Mouse (Mus musculus): Measurements from ENCODE around the gene Ifnz. TPM values are rescaled to one million over a fixed set of nuclear protein-coding genes. Genes with fewer than 3 reads are reported as not detected.
A peak's percentile ranks its signal among the peaks of the same experiment; 100 is the strongest.
"Not testable (repeated sequence)": the region's sequence is repeated elsewhere in the genome, so short reads cannot be mapped to it uniquely, and the experiment has no call there.

Gene Ifnz
- not detected for total RNA-seq (2021)
- long read RNA-seq, experiment 1, result 0 reads
- long read RNA-seq, experiment 2, result 0 reads

- DNase-seq (ENCODE audit: low spot score in 2 of 2), result not testable (repeated sequence)
These were observed at the start of gene Ifnz for GRCm38 (mm10) chr4:88781831-88782230. Gene Ifnz, plus strand, starts transcription at chr4:88782131.

DNA sequence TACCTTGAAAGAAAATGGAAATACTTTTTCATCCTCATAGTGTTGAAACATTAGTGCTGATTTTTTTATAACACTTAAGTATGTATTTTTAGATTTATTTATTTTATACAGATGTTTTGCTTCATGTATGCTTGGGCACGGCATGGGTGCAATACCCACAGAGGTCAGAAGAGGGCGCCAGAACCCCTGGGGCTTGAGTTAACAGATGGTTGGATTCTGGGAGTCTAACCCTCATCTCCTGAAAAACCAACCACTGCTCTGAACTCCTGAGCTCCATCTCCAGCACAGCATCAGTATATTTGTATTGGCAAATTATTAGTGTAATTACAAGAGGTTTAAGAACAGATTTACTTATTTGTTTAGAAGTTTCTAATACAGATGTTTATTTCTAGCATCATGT, 43.5 kb upstream of the Ifnz start:
- DNase-seq (ENCODE audit: low spot score in 2 of 2), result peak; percentile 40 to 66

DNA sequence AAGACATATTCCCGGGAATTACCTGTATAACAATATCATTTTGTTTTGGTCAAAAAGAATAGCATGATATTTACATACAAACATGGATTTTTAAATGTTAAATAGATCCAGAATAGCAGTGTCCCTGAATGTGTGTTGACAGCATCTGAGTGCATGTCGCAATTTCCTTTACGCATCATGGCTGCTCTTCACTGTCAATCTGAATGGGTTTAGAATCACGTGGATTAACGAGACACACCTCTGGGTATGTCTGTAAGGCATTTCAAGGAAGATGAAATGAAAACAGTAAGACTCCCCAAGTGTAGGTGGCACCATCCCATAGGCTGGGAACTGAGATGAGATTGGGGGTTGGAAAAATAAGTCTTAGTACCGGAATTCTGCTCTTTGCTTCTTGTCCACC, 42.9 kb upstream of the Ifnz start:
- no peak for DNase-seq (ENCODE audit: low spot score in 2 of 2)

- DNase-seq (ENCODE audit: low spot score in 2 of 2), result no peak
These were observed 40.5 kb upstream of the Ifnz start for GRCm38 (mm10) chr4:88741426-88741825.

DNA sequence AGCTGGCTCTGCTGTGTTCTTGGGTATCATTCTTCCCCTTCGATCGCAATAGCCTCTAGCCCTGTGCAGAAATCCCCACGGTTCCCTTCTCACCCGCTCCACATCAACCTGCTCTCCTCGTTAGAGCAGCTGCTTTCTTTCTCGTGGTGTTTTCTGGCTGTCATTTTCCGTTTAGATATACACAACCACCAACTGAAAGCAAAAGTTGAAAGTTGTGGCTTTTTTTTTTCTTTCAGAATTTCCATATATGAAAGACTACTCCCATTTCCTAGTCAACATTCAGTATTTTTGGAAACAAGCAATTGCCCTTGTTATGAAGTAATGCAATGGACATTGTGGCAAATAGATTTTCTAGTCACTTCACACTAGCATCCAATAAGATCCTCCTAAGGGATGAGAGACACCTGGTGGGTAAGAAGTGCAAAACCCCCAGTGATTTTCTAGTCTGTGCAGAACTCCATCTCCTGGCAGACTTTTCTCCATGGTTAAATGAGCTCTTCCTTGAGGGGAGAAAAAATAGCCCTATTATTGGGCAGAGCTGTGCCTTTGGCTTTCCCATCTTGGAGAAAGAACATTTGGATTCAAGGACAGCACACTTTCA, 39.1 kb upstream of the Ifnz start:
- no peak for DNase-seq (ENCODE audit: low spot score in 2 of 2)

GRCm38 (mm10) chr4:88744207-88744606, 37.7 kb upstream of the Ifnz start:
- no peak for DNase-seq (ENCODE audit: low spot score in 2 of 2)

DNA sequence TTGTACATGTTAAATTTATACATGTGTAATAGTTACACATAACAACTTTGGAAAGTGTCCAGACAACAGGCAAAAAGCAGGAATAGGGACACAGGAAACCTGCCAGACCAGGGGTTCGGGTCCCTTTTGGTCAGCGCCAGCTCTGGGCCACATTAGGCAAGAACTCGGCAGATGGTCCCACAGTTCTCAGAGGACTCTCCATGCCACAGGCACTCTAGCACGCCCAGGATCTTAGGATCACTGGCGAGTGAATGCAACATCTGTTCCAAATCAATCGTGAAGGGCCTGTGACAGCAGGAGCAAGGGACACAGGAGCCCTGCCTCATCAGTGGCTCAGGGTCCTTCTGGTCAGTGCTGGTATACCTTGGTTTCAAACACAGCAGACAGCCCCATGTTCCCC, 32.0 kb upstream of the Ifnz start:
- DNase-seq (ENCODE audit: low spot score in 2 of 2), result no peak

GRCm38 (mm10) chr4:88754818-88755340, 27.1 kb upstream of the Ifnz start, which contains the start of gene Gm13271:
Gene Gm13271, plus strand, starts transcription at chr4:88754868.
- DNase-seq (ENCODE audit: low spot score in 2 of 2), result peak; percentile 53 to 61

DNA sequence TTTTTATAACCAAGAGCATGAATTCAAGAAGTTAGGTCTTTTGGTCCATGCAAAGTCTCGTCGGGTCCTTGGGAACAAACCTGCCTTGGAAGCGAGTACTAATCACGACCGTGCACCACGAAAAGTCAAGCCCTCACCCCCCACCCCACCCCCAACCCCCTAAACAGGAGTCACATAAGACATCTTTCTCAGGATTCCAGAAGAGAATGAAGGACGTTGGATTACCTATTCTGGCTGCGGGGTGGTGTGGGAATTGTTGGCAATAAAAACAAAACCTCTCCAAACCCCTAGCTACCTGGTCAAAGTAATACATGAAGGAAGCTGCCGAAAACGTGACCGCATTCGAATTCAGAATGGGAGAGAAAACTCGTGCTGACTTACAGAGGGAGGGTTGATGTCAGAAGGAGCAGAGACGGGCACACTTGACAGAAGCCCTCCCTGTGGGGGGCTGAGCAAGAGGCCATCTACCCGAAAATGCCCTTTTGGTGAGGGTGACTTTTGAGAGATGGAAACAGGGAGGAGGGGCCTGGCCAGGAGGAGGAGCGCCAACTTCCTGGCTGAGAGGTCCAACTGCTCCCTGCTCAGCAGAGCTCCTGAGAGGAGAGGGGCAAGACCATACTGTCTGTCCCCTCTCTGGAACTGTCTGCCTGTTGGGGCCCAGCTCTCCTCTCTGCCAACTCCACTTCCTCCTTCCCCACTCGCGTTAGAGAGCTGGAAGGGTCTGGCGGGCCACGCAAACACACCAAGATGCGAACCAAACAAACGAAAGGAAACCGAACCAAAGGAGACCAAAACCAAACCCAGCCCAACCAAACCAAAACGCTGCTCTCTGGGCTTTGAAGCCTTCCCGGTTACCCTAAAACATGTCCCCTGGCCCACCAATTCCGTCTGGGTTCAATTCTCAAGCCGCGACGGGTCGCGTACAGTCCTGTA, 25.1 kb upstream of the Ifnz start:
- DNase-seq (ENCODE audit: low spot score in 2 of 2), result not testable (repeated sequence)

DNA sequence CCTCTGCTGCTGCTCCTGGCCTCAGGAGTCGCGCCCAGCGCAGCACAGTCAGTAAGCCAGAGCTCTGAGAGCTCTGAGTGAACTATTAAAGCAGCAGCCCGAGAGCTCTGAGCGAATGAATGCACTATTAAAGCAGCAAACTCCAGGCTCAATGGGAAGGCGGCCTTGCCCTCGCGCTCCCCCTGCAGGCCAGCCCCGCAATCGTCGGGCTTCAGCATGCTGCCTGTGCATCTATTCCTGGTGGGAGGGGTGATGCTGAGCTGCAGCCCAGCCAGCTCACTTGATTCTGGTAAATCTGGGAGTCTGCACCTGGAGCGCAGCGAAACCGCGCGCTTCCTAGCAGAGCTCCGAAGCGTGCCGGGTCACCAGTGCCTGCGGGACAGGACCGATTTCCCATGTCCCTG, 24.3 kb upstream of the Ifnz start:
- DNase-seq (ENCODE audit: low spot score in 2 of 2), result peak; percentile 80 to 89

DNA sequence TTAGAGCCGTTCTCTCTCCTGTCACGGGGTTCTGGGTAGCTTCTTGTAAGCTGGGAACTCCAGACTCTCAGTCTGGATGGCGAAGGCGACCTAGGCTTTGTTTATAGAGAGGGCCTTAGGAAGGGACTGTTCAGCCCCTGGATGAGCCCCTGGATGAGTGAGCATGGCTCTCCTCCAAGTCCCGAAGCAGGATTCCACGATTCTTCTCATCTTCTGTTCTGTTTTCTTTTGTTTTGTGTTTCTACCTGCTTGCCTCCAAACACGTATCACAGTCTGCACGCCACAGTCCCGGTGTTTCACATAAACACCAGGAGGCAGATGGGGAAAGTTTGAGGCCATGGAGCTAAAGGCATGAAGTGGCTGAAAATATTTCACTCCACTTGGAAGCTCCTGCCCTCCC, 23.2 kb upstream of the Ifnz start:
- DNase-seq (ENCODE audit: low spot score in 2 of 2), result not testable (repeated sequence)

GRCm38 (mm10) chr4:88759610-88760268, 22.2 kb upstream of the Ifnz start, which contains the start of gene Gm13283:
Gene Gm13283, plus strand, starts transcription at chr4:88760119.
- DNase-seq (ENCODE audit: low spot score in 2 of 2), result not testable (repeated sequence)

DNA sequence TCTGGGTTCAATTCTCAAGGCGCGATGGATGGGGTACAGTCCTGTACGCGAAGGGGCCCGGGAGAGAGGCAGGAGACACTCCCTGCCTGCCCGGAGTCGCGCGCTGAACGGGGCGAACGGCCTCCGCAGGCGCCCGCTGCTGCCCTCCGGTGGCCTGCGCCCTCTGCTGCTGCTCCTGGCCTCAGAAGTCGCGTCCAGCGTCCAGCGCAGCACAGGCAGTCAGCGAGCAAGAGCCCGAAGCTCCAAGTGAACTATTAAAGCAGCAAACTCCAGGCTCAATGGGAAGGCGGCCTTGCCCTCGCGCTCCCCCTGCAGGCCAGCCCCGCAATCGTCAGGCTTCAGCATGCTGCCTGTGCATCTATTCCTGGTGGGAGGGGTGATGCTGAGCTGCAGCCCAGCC, 21.5 kb upstream of the Ifnz start:
- DNase-seq (ENCODE audit: low spot score in 2 of 2), result peak; percentile 34 to 36

DNA sequence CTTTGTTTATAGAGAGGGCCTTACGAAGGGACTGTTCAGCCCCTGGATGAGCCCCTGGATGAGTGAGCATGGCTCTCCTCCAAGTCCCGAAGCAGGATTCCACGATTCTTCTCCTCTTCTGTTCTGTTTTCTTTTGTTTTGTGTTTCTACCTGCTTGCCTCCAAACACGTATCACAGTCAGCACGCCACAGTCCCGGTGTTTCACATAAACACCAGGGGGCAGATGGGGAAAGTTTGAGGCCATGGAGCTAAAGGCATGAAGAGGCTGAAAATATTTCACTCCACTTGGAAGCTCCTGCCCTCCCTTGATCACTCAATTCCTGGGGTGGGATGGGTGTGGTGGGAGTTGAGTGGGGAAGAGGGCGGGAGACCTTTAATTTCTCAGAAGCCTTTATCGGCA, 20.2 kb upstream of the Ifnz start:
- peak; percentile 52 to 56 for DNase-seq (ENCODE audit: low spot score in 2 of 2)

GRCm38 (mm10) chr4:88762341-88762740, 19.6 kb upstream of the Ifnz start:
- DNase-seq (ENCODE audit: low spot score in 2 of 2), result not testable (repeated sequence)

DNA sequence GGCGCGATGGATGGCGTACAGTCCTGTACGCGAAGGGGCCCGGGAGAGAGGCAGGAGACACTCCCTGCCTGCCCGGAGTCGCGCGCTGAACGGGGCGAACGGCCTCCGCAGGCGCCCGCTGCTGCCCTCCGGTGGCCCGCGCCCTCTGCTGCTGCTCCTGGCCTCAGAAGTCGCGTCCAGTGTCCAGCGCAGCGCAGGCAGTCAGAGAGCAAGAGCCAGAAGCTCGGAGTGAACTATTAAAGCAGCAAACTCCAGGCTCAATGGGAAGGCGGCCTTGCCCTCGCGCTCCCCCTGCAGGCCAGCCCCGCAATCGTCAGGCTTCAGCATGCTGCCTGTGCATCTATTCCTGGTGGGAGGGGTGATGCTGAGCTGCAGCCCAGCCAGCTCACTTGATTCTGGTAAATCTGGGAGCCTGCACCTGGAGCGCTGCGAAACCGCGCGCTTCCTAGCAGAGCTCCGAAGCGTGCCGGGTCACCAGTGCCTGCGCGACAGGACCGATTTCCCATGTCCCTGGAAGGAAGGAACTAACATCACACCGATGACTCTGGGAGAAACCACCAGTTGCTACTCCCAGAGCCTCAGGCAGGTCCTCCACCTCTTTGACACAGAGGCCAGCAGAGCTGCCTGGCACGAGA, 18.4 kb upstream of the Ifnz start:
- not testable (repeated sequence) for DNase-seq (ENCODE audit: low spot score in 2 of 2)

- DNase-seq (ENCODE audit: low spot score in 2 of 2), result not testable (repeated sequence)
These were observed 8.4 kb upstream of the Ifnz start, which contains the start of gene Gm13290 for GRCm38 (mm10) chr4:88773534-88773933. Gene Gm13290, plus strand, starts transcription at chr4:88773834.

- DNase-seq (ENCODE audit: low spot score in 2 of 2), result not testable (repeated sequence)
These were observed 5.3 kb upstream of the Ifnz start, which contains the start of gene Gm13289 for GRCm38 (mm10) chr4:88776622-88777021. Gene Gm13289, plus strand, starts transcription at chr4:88776922.

- not testable (repeated sequence) for DNase-seq (ENCODE audit: low spot score in 2 of 2)
These were observed 2.4 kb upstream of the Ifnz start, which contains the start of gene Gm13272 for GRCm38 (mm10) chr4:88779550-88779949. Gene Gm13272, plus strand, starts transcription at chr4:88779850.

DNA sequence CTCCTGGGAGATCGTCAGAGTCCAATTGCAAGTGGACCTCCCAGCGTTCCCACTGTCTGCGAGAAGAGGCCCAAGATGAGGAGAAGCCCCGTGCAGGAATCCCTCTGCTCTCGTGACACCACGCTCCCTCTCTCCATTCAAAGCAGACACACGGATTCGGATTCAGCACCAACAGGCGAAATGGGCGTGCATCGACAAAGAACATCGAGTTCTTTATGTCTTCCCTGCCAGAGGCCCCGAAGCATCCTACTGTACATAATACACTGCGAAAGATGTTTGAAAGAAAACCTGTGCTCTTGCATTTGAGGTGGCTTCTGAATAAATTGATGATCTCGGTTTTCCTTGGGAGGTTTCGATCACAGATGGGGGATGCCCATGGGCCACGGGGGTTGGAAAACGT, 1.6 kb upstream of the Ifnz start:
- DNase-seq (ENCODE audit: low spot score in 2 of 2), result not testable (repeated sequence)

DNA sequence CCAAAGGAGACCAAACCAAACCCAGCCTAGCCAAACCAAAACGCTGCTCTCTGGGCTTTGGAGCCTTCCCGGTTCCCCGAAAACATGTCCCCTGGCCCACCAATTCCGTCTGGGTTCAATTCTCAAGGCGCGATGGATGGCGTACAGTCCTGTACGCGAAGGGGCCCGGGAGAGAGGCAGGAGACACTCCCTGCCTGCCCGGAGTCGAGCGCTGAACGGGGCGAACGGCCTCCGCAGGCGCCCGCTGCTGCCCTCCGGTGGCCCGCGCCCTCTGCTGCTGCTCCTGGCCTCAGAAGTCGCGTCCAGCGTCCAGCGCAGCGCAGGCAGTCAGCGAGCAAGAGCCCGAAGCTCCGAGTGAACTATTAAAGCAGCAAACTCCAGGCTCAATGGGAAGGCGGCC, 404 bp downstream of the Ifnz start:
- not testable (repeated sequence) for DNase-seq (ENCODE audit: low spot score in 2 of 2)

All from left cerebral cortex, adult 18-20 months (tissue).